Mouse (Mus musculus) stomach, embryonic 16.5 days (tissue): ENCODE measurements around the gene Rmnd5a. TPM values are rescaled to one million over a fixed set of nuclear protein-coding genes. Genes with fewer than 3 reads are reported as not detected.

Experiments
- ATAC-seq: fragments of 200-750 bp; cut with Nextera tagmentation; 2 replicates; pipeline ENCODE4 v1.8.0; 2017; ENCODE audit warnings: moderate number of reproducible peaks, moderate TSS enrichment; ENCODE audit not compliant: insufficient read depth, low FRiP score
- H3K27ac ChIP-seq: fragments of 300-500 bp; sonication (generic); 2 replicates; pipeline ENCODE4 v1.5.1; 2014; ENCODE audit warnings: low read length
- H3K27me3 ChIP-seq: fragments of 300-500 bp; sonication (generic); 2 replicates; pipeline ENCODE4 v1.6.1; 2014; ENCODE audit warnings: low read length, control low read depth, mixed read lengths; ENCODE audit not compliant: control insufficient read depth, insufficient read depth
- H3K36me3 ChIP-seq: fragments of 300-500 bp; sonication (generic); 2 replicates; pipeline ENCODE4 v1.6.1; 2014; ENCODE audit warnings: low read length; ENCODE audit not compliant: control insufficient read depth, insufficient read depth
- H3K4me1 ChIP-seq: fragments of 300-500 bp; sonication (generic); 2 replicates; pipeline ENCODE4 v1.6.1; 2014; ENCODE audit warnings: low read length, control low read depth, mixed read lengths; ENCODE audit not compliant: control insufficient read depth, insufficient read depth
- H3K4me2 ChIP-seq: fragments of 300-500 bp; sonication (generic); 2 replicates; pipeline ENCODE4 v1.6.1; 2014; ENCODE audit warnings: low read depth, low read length, mixed read lengths
- H3K4me3 ChIP-seq: fragments of 300-500 bp; sonication (generic); replicated peaks from 2 replicates; pipeline ENCODE4 v1.5.1; 2014; ENCODE audit warnings: mild to moderate bottlenecking, low read length
- H3K9ac ChIP-seq: fragments of 300-500 bp; sonication (generic); 2 replicates; pipeline ENCODE4 v1.6.1; 2014; ENCODE audit warnings: low read length
- H3K9me3 ChIP-seq: fragments of 300-500 bp; sonication (generic); replicated peaks from 2 replicates; pipeline ENCODE4 v1.6.1; 2016; ENCODE audit warnings: low read length, control low read depth; ENCODE audit not compliant: control insufficient read depth
- WGBS: fragments of 180-500 bp; shearing (Covaris S2); extraction: QIAGEN DNeasy Blood & Tissue Kit; methylation state at CpG from one replicate; pipeline ENCODE4 v1.1.7; 2014; 5-methylcytosine and 5-hydroxymethylcytosine counted together
- polyA plus RNA-seq: library from polyadenylated mRNA; unstranded; fragments of >200 nt; fragmentation: Nextera tagmentation; extraction: Ambion mirVana; gene quantifications from 2 replicates; pipeline ENCODE4 v1.2.1, GENCODE M21; 2015

Rmnd5a gene
- polyA plus RNA-seq, 1 experiment from 2014 or later, result 9.5 TPM

GRCm38 (mm10) chr6:71425681-71426080 is 14.8 kb downstream of the Rmnd5a start:
- peaks cover 5% of the 10 kb centered on the region; the same call in 1 of the 2 replicates for H3K36me3 ChIP-seq
- no peak overlapping the region for H3K4me2 ChIP-seq
- H3K9ac ChIP-seq, result no peak overlapping the region
- no peak overlapping the region for H3K27ac ChIP-seq
- H3K4me3 ChIP-seq, result no peak overlapping the region
- 0 out of 2 replicates have a peak, but pooled peaks cover 6% of the 10 kb centered on the region for H3K4me1 ChIP-seq
- H3K27me3 ChIP-seq, result no peaks in the 10 kb centered on the region
- 87% methylated on average over 6 of the region's 6 CpGs for WGBS
- H3K9me3 ChIP-seq, result no peaks in the 10 kb centered on the region
- no peak for ATAC-seq

- H3K4me3 ChIP-seq, result no peak overlapping the region
- no peak overlapping the region for H3K9ac ChIP-seq
- peaks cover 3% of the 10 kb centered on the region; the same call in 1 of the 2 replicates for H3K36me3 ChIP-seq
- ATAC-seq, result no peak
- H3K4me2 ChIP-seq, result no peak overlapping the region
- H3K4me1 ChIP-seq, result 0 out of 2 replicates have a peak, but pooled peaks cover 6% of the 10 kb centered on the region
- H3K27me3 ChIP-seq, result no peaks in the 10 kb centered on the region
- no peaks in the 10 kb centered on the region for H3K9me3 ChIP-seq
- H3K27ac ChIP-seq, result no peak overlapping the region
- 87% methylated on average over 3 of the region's 3 CpGs for WGBS
These were observed 17.3 kb downstream of the Rmnd5a start for GRCm38 (mm10) chr6:71423116-71423515.

- ATAC-seq, result no peak
- WGBS, result 55% methylated on average over 3 of the region's 3 CpGs
- Histone ChIP-seq H3K4me3 (no peak overlapping the region), H3K4me1 (0 out of 2 replicates have a peak, but pooled peaks cover 6% of the 10 kb centered on the region), H3K27me3 (no peaks in the 10 kb centered on the region), H3K4me2 (no peak overlapping the region), H3K36me3 (peaks cover 3% of the 10 kb centered on the region; the same call in 1 of the 2 replicates), H3K27ac (no peak overlapping the region), H3K9me3 (no peaks in the 10 kb centered on the region), H3K9ac (no peak overlapping the region)
These were observed 18.3 kb downstream of the Rmnd5a start for GRCm38 (mm10) chr6:71422162-71422561.

- Histone ChIP-seq H3K36me3 (no peaks in the 10 kb centered on the region), H3K4me2 (no peak overlapping the region), H3K27me3 (no peaks in the 10 kb centered on the region), H3K9me3 (no peaks in the 10 kb centered on the region), H3K4me1 (0 out of 2 replicates have a peak, but pooled peaks cover 6% of the 10 kb centered on the region), H3K9ac (no peak overlapping the region), H3K4me3 (no peak overlapping the region), H3K27ac (no peak overlapping the region)
- WGBS, result 60% methylated on average over 6 of the region's 6 CpGs
- ATAC-seq, result no peak
These were observed 19.6 kb downstream of the Rmnd5a start for GRCm38 (mm10) chr6:71420848-71421247.

GRCm38 (mm10) chr6:71418874-71419273 is 21.6 kb downstream of the Rmnd5a start:
- 86% methylated on average over 3 of the region's 3 CpGs for WGBS
- no peak for ATAC-seq
- Histone ChIP-seq H3K9ac (no peak overlapping the region), H3K27me3 (no peaks in the 10 kb centered on the region), H3K4me2 (no peak overlapping the region), H3K4me1 (0 out of 2 replicates have a peak, but pooled peaks cover 6% of the 10 kb centered on the region), H3K27ac (no peak overlapping the region), H3K9me3 (no peaks in the 10 kb centered on the region), H3K4me3 (no peak overlapping the region), H3K36me3 (no peaks in the 10 kb centered on the region)

GRCm38 (mm10) chr6:71415446-71415845 is 25.0 kb downstream of the Rmnd5a start:
- no peak for ATAC-seq
- H3K36me3 ChIP-seq, result no peaks in the 10 kb centered on the region
- 82% methylated on average over 3 of the region's 3 CpGs for WGBS
- no peaks in the 10 kb centered on the region for H3K9me3 ChIP-seq
- H3K27ac ChIP-seq, result no peak overlapping the region
- no peak overlapping the region for H3K9ac ChIP-seq
- no peak overlapping the region for H3K4me2 ChIP-seq
- no peak overlapping the region for H3K4me3 ChIP-seq
- no peaks in the 10 kb centered on the region for H3K27me3 ChIP-seq
- no peaks in the 10 kb centered on the region for H3K4me1 ChIP-seq

GRCm38 (mm10) chr6:71414624-71415023 is 25.8 kb downstream of the Rmnd5a start:
- Histone ChIP-seq H3K9ac (no peak overlapping the region), H3K4me3 (no peak overlapping the region), H3K36me3 (no peaks in the 10 kb centered on the region), H3K27ac (no peak overlapping the region), H3K4me1 (no peaks in the 10 kb centered on the region), H3K4me2 (no peak overlapping the region), H3K9me3 (no peaks in the 10 kb centered on the region), H3K27me3 (no peaks in the 10 kb centered on the region)
- no peak for ATAC-seq
- 76% methylated on average over 4 of the region's 4 CpGs for WGBS

GRCm38 (mm10) chr6:71398829-71399609 is 41.4 kb downstream of the Rmnd5a start:
- WGBS, result 83% methylated on average over 4 of the region's 4 CpGs
- Histone ChIP-seq H3K27ac (no peak overlapping the region), H3K36me3 (no peaks in the 10 kb centered on the region), H3K27me3 (no peaks in the 10 kb centered on the region), H3K4me1 (no peaks in the 10 kb centered on the region), H3K9me3 (no peaks in the 10 kb centered on the region), H3K4me3 (no peak overlapping the region), H3K9ac (no peak overlapping the region), H3K4me2 (no peak overlapping the region)
- no peak for ATAC-seq

GRCm38 (mm10) chr6:71396761-71397160 is 43.7 kb downstream of the Rmnd5a start:
- H3K4me2 ChIP-seq, result no peak overlapping the region
- 0 out of 2 replicates have a peak, but pooled peaks cover 4% of the 10 kb centered on the region for H3K36me3 ChIP-seq
- no peaks in the 10 kb centered on the region for H3K9me3 ChIP-seq
- ATAC-seq, result no peak
- H3K4me1 ChIP-seq, result no peaks in the 10 kb centered on the region
- 87% methylated on average over 6 of the region's 6 CpGs for WGBS
- H3K27me3 ChIP-seq, result no peaks in the 10 kb centered on the region
- H3K9ac ChIP-seq, result no peak overlapping the region
- H3K4me3 ChIP-seq, result no peak overlapping the region
- no peak overlapping the region for H3K27ac ChIP-seq
